Mouse (Mus musculus): ENCODE results near the gene Peli3.
A peak's percentile ranks its signal among the peaks of the same experiment; 100 is the strongest.

Gene Peli3

GRCm38 (mm10) chr19:4909376-4909775, 33.6 kb downstream of the Peli3 start:
- DNase-seq (ENCODE audit: low spot score): no peak

GRCm38 (mm10) chr19:4908107-4908506, 34.8 kb downstream of the Peli3 start:
- DNase-seq (ENCODE audit: low spot score): no peak

GRCm38 (mm10) chr19:4905979-4906794, 36.7 kb downstream of the Peli3 start, which contains the start of gene Bbs1:
Gene Bbs1 (minus strand): TSS chr19:4906628.
- peak; percentile 74 for DNase-seq (ENCODE audit: low spot score)

- no peak for DNase-seq (ENCODE audit: low spot score)
Observed at GRCm38 (mm10) chr19:4899888-4900287, 43.0 kb downstream of the Peli3 start.

- no peak for DNase-seq (ENCODE audit: low spot score)
Observed at GRCm38 (mm10) chr19:4898972-4899371, 44.0 kb downstream of the Peli3 start.

- DNase-seq (ENCODE audit: low spot score): no peak
Observed at GRCm38 (mm10) chr19:4896780-4897520, 46.0 kb downstream of the Peli3 start.

- DNase-seq (ENCODE audit: low spot score): no peak
Observed at GRCm38 (mm10) chr19:4891798-4892197, 51.1 kb downstream of the Peli3 start.

- DNase-seq (ENCODE audit: low spot score): no peak
Observed at GRCm38 (mm10) chr19:4889791-4890190, 53.1 kb downstream of the Peli3 start.

GRCm38 (mm10) chr19:4883961-4884360, 59.0 kb downstream of the Peli3 start:
- DNase-seq (ENCODE audit: low spot score): no peak
